Mouse (Mus musculus) neural tube, embryonic 14.5 days (tissue): ENCODE data around the gene Dcaf5. TPM values are rescaled to one million over a fixed set of nuclear protein-coding genes. Genes with fewer than 3 reads are reported as not detected.
A peak's percentile ranks its signal among the peaks of the same experiment; 100 is the strongest.

Source experiments
- ATAC-seq: fragments of 200-750 bp; cut with Nextera tagmentation; 2 replicates; pipeline ENCODE4 v1.8.0; 2017; ENCODE audit warnings: low read depth, mild to moderate bottlenecking, moderate TSS enrichment, moderate library complexity
- H3K27ac ChIP-seq: fragments of 300-500 bp; sonication (generic); 2 replicates; pipeline ENCODE4 v1.5.1; 2014; ENCODE audit warnings: low read depth, mild to moderate bottlenecking, control low read depth, low read length, moderate library complexity, mixed read lengths
- H3K27me3 ChIP-seq: fragments of 300-500 bp; sonication (generic); 2 replicates; pipeline ENCODE4 v1.6.1; 2014; ENCODE audit warnings: low read length; ENCODE audit not compliant: control insufficient read depth, insufficient read depth
- H3K36me3 ChIP-seq: fragments of 300-500 bp; sonication (generic); 2 replicates; pipeline ENCODE4 v1.6.1; 2014; ENCODE audit warnings: low read length, mixed read lengths; ENCODE audit not compliant: control insufficient read depth, insufficient read depth
- H3K4me1 ChIP-seq: fragments of 300-500 bp; sonication (generic); 2 replicates; pipeline ENCODE4 v1.6.1; 2014; ENCODE audit warnings: low read length; ENCODE audit not compliant: control insufficient read depth, insufficient read depth
- H3K4me2 ChIP-seq: fragments of 300-500 bp; sonication (generic); 2 replicates; pipeline ENCODE4 v1.6.1; 2014; ENCODE audit warnings: mild to moderate bottlenecking, low read depth, low read length, control low read depth
- H3K4me3 ChIP-seq: fragments of 300-500 bp; sonication (generic); 2 replicates; pipeline ENCODE4 v1.5.1; 2014; ENCODE audit warnings: low read depth, low read length, control low read depth, mixed read lengths
- H3K9ac ChIP-seq: fragments of 300-500 bp; sonication (generic); replicated peaks from 2 replicates; pipeline ENCODE4 v1.6.1; 2014; ENCODE audit warnings: low read depth, mild to moderate bottlenecking, control low read depth, low read length, mixed read lengths
- H3K9me3 ChIP-seq: fragments of 300-500 bp; sonication (generic); 2 replicates; pipeline ENCODE4 v1.6.1; 2016; ENCODE audit warnings: low read length; ENCODE audit not compliant: control insufficient read depth
- WGBS: fragments of 180-500 bp; shearing (Covaris S2); extraction: QIAGEN DNeasy Blood & Tissue Kit; methylation state at CpG from one replicate; pipeline ENCODE4 v1.1.7; 2014; 5-methylcytosine and 5-hydroxymethylcytosine counted together
- polyA plus RNA-seq: library from polyadenylated mRNA; unstranded; fragments of >200 nt; fragmentation: Nextera tagmentation; extraction: Ambion mirVana; gene quantifications from 2 replicates; pipeline ENCODE4 v1.2.1, GENCODE M21; 2014

The Dcaf5 gene
- polyA plus RNA-seq: 25.3 and 25.6 TPM in 2 replicates

DNA sequence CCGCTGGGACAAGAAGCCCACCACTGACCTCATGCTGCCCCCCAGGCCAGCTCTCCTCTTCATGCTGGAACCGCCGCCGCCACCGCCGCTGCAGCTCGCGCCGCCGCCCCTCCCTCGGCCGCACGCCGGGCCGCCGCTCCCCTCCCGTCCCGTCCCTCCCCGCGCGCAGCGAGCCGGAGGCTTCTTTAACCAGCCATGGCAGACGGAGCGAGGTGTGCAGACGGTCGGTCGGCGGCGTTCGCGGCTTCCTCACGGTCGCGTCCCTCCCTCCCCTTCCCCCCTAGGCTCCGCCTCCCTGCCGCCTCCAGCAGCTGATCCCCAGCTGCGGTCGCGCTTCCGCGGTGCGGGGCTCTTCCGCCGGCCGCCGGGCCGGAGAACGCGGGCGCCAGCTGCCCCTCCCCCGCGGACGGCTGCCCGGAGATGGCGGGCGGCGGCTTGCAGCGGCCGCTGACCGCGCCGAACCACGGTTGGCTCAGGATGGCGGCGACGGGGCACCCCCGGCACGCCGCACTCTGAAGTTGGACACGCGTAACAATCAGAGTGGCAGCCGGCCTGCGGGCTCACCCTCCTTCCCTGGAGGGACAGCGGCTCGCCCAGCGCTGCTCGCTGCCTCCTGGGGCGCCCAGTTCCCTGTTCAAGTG is at the start of gene Dcaf5:
Gene Dcaf5, minus strand, starts transcription at position 266 of the 641 bp plus-strand sequence.
- Histone ChIP-seq H3K4me2 (peak within 1 kb of the TSS; percentile 49), H3K9ac (peak within 1 kb of the TSS; percentile 90), H3K27me3 (no peaks in the 10 kb centered on the region), H3K27ac (peak within 1 kb of the TSS; percentile 94), H3K9me3 (no peaks in the 10 kb centered on the region), H3K36me3 (no peaks in the 10 kb centered on the region), H3K4me1 (peaks cover 18% of the 10 kb centered on the region; the same call in 1 of the 2 replicates), H3K4me3 (peak within 1 kb of the TSS; percentile 93)
- ATAC-seq: peak; percentile 88
- WGBS: under 1% methylated on average over 60 of the region's 79 CpGs

DNA sequence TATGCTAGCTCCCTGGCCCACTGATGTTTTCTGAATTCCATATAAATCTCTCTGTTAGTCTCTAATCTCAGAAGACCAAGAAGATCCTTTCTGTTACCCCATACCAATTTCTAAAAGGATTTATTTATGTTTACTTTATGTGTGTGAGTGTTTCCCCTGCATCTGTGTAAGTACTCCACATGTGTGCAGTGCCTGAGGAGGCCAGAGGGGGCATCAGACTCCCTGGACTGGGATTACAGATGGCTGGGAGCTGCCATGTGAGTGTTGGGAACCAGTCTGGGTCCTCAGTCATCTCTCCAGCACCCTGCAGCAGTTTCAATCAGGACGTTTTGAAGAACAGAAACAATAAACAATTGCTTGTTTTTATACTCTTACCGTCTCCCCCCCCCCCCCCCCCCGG is 47.0 kb upstream of the Dcaf5 start:
- Histone ChIP-seq H3K9ac (no peak overlapping the region), H3K9me3 (no peaks in the 10 kb centered on the region), H3K27me3 (no peaks in the 10 kb centered on the region), H3K4me2 (no peak overlapping the region), H3K4me3 (no peak overlapping the region), H3K4me1 (no peaks in the 10 kb centered on the region), H3K36me3 (peaks cover 4% of the 10 kb centered on the region; the same call in 1 of the 2 replicates), H3K27ac (no peak overlapping the region)
- 86% methylated on average over 3 of the region's 3 CpGs for WGBS
- no peak for ATAC-seq

DNA sequence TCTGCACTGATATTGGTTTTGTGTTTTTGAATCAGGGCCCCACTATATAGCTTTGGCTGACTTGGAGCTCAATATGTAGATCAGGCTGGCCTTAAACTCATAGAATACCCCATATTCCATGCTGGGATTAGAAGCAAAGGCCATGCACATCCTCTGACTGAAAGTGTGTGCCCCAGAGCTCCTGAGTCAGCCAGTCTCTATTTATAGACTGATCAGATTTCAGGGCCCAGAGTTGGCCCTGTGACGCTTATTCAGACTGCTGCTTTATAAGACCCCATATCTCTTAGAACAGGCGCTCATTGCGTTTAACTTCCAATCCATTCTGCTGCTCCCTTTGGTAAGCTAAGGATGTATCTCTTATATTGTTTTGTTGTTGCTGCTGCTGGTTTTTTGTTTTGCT is 43.6 kb upstream of the Dcaf5 start:
- ATAC-seq: no peak

DNA sequence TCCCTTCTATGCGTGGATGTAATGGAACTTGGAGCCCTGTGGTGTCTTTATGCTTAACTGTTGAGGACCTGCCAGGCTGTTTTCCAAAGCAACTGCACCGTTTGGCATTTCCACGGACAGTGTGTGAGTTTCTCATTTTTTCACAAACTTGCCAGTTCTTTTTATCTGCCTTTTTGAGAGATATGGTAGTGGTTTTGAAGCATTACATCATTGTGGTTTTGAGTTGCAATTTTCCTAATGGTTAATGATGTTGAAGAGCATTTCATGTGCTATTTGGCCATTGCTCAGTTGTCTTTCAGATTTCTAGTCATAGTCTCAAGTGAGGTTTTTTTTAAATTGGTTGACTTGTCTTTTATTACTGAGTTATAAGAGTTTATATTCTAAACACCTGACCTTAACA is 37.3 kb upstream of the Dcaf5 start:
- H3K4me1 ChIP-seq: no peaks in the 10 kb centered on the region
- no peak overlapping the region for H3K4me2 ChIP-seq
- ATAC-seq: no peak
- no peaks in the 10 kb centered on the region for H3K9me3 ChIP-seq
- no peak overlapping the region for H3K27ac ChIP-seq
- WGBS: 86% methylated on average over 3 of the region's 3 CpGs
- H3K27me3 ChIP-seq: no peaks in the 10 kb centered on the region
- H3K36me3 ChIP-seq: peaks cover under 1% of the 10 kb centered on the region; the same call in 1 of the 2 replicates
- no peak overlapping the region for H3K4me3 ChIP-seq
- H3K9ac ChIP-seq: no peak overlapping the region

More for the DNA sequence above, 43.6 kb upstream of the Dcaf5 start:
- WGBS: 90% methylated on average over 3 of the region's 3 CpGs
- Histone ChIP-seq H3K9me3 (no peaks in the 10 kb centered on the region), H3K36me3 (peaks cover 4% of the 10 kb centered on the region; the same call in 1 of the 2 replicates), H3K27ac (no peak overlapping the region), H3K4me2 (no peak overlapping the region), H3K27me3 (no peaks in the 10 kb centered on the region), H3K4me1 (no peaks in the 10 kb centered on the region), H3K4me3 (no peak overlapping the region), H3K9ac (no peak overlapping the region)

DNA sequence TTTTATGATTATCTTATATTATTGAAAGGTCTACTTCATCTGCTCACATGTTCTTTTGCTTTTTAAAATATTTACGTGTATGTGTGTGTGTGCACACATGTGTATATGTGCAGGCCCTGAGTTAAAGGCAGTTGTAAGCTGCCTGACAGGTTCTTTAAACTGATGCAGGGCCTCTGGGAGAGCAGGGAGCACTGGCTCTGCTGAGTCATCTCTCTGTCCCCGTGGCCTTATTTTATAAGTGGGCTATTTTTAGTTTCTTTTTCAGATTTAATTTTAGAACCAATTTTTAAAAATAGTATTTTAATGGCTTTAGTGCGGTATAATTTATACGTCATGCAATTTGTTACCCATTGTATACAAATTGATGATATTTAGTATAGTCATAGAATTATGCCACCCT is 35.5 kb upstream of the Dcaf5 start:
- Histone ChIP-seq H3K27ac (no peak overlapping the region), H3K4me2 (no peak overlapping the region), H3K36me3 (no peaks in the 10 kb centered on the region), H3K4me1 (no peaks in the 10 kb centered on the region), H3K9ac (no peak overlapping the region), H3K9me3 (no peaks in the 10 kb centered on the region), H3K27me3 (no peaks in the 10 kb centered on the region), H3K4me3 (no peak overlapping the region)
- ATAC-seq: no peak
- 86% methylated on average over 4 of the region's 4 CpGs for WGBS

DNA sequence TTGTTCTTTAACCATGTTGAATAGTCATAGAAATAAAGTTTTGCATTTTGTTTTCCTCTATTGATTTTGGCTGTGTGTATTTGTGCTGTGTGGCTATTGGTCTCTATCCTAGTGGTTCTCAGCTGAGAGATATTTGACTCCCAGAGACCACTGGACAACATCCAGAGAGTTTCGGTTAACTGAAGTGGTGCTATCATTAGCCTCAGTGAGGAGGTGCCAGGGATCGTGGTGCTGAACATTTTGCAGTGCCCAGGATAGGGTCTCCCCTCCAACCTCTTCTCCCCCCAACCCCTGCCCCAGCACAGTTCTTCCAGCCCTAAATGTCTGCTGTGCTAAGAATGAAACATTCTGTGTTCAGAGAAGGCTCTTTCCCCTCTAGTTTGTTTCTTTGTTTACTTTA is 33.8 kb upstream of the Dcaf5 start:
- H3K4me3 ChIP-seq: no peak overlapping the region
- no peaks in the 10 kb centered on the region for H3K4me1 ChIP-seq
- WGBS: 92% methylated on average over 2 of the region's 2 CpGs
- H3K27me3 ChIP-seq: no peaks in the 10 kb centered on the region
- H3K9ac ChIP-seq: no peak overlapping the region
- no peak overlapping the region for H3K4me2 ChIP-seq
- no peaks in the 10 kb centered on the region for H3K36me3 ChIP-seq
- no peak for ATAC-seq
- no peak overlapping the region for H3K27ac ChIP-seq
- no peaks in the 10 kb centered on the region for H3K9me3 ChIP-seq

DNA sequence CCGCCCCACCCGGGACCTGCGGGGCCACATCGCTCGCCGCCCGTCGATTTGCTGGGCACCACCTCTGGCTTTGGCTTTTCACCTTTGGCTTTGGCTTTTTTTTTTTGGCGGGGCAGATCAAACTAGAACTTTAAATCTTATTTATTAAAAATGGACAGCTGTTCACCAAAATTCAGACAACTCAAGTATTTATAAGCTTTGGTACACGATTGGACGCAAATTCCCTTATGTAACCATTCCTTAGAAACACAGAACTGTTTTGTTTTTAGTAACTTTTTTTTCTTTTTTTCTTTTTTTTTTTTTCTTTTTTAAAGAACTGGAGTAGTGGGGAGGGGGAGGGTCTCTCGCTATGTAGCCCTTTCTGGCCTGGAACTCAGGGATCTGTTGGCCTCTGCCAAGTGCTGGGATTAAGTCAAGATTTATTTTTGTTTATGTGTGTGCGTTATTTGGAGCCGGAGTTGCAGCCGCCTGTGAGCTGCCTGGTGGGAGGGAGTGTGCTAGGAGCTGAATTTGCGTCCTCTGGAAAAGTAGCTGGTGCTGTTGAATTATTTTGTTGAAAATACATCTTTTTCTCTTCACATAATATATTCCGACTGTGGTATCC is 27.4 kb upstream of the Dcaf5 start:
- Histone ChIP-seq H3K36me3 (no peaks in the 10 kb centered on the region), H3K4me3 (peak overlapping the region; percentile 68), H3K4me1 (peaks cover 3% of the 10 kb centered on the region; the same call in 1 of the 2 replicates), H3K27ac (peak overlapping the region; percentile 58; the same call in 1 of the 2 replicates), H3K9me3 (no peaks in the 10 kb centered on the region), H3K27me3 (no peaks in the 10 kb centered on the region), H3K9ac (peak overlapping the region; percentile 84), H3K4me2 (peak overlapping the region; percentile 68)
- no peak for ATAC-seq
- WGBS: 6% methylated on average over 17 of the region's 17 CpGs

DNA sequence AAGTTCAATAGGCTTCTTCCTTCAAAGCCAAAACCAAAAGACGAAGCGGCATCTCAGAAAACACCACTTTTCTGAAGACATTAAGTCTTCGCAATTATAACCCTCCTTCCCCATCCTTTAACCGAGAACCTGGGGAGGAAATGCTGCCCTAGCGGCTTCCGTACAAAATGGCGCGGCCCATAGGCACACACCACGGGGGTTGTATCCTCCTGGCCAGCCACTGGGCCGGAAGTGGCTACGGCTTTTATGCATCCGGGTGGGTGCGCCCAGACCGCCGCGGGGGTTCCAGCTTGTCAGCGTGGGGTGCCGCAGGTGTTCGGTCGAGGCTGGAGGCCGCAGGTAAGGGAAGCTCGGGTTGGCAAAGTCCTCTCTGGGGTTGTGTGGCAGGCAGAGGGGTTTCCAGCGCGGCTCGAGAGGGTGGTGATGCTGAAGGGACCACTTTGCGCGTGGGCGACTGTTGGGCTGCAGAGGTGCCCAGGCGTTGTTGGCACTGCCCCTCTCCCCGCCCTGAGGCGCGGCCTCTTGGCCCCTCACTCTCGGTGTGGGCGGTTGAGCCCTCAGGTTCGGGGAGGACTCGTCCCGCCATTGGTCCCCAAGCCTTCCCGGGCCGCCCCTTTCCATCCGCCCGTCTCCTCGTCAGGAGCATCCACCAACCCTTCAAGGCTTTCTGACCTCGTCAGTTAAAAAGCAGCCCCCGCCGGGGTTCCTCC is 26.7 kb upstream of the Dcaf5 start, which contains the start of gene Exd2:
Gene Exd2, plus strand, starts transcription at position 154 of the 710 bp plus-strand sequence.
- Histone ChIP-seq H3K4me3 (peak within 1 kb of the TSS; percentile 68), H3K4me1 (peaks cover 3% of the 10 kb centered on the region; the same call in 1 of the 2 replicates), H3K27me3 (no peaks in the 10 kb centered on the region), H3K27ac (peak within 1 kb of the TSS; percentile 58; the same call in 1 of the 2 replicates), H3K36me3 (no peaks in the 10 kb centered on the region), H3K4me2 (peak within 1 kb of the TSS; percentile 68), H3K9ac (peak within 1 kb of the TSS; percentile 84), H3K9me3 (no peaks in the 10 kb centered on the region)
- WGBS: under 1% methylated on average over 43 of the region's 45 CpGs
- ATAC-seq: peak; percentile 97
